Mouse (Mus musculus): ENCODE results near the gene Ube2l3. TPM values are rescaled to one million over a fixed set of nuclear protein-coding genes. Genes with fewer than 3 reads are reported as not detected.
"Not testable (repeated sequence)": the region's sequence is repeated elsewhere in the genome, so short reads cannot be mapped to it uniquely, and the experiment has no call there.

The Ube2l3 gene
- polyA plus RNA-seq, 1 experiment from 2014 or later: 436 TPM

GRCm38 (mm10) chr16:17200953-17201707 is 1.3 kb downstream of the Ube2l3 start:
- Histone ChIP-seq H3K27ac (peak overlapping the region; percentile 98), H3K9me3 (no peaks in the 10 kb centered on the region), H3K4me3 (peak overlapping the region; percentile 99), H3K4me1 (peaks cover 16% of the 10 kb centered on the region), H3K27me3 (ENCODE audit: poor library complexity, severe bottlenecking) (peaks cover 3% of the 10 kb centered on the region), H3K36me3 (replicated peaks) (peaks cover 23% of the 10 kb centered on the region)
- WGBS: under 1% methylated on average over 71 of the region's 72 CpGs
- DNase-seq (ENCODE audit: extremely low spot score, low spot score): peak; percentile 86

GRCm38 (mm10) chr16:17200121-17200952 is 2.1 kb downstream of the Ube2l3 start:
- WGBS: 9% methylated on average over 24 of the region's 24 CpGs
- no peak for DNase-seq (ENCODE audit: extremely low spot score, low spot score)
- Histone ChIP-seq H3K27me3 (ENCODE audit: poor library complexity, severe bottlenecking) (no peaks in the 10 kb centered on the region), H3K4me1 (peaks cover 16% of the 10 kb centered on the region), H3K4me3 (peak overlapping the region; percentile 99), H3K36me3 (replicated peaks) (peaks cover 30% of the 10 kb centered on the region), H3K9me3 (no peaks in the 10 kb centered on the region), H3K27ac (peak overlapping the region; percentile 98)

- Histone ChIP-seq H3K4me3 (no peak overlapping the region), H3K4me1 (no peaks in the 10 kb centered on the region), H3K36me3 (replicated peaks) (peaks cover 81% of the 10 kb centered on the region), H3K27ac (no peak overlapping the region), H3K9me3 (peaks cover 4% of the 10 kb centered on the region; the same call in 1 of the 2 replicates), H3K27me3 (ENCODE audit: poor library complexity, severe bottlenecking) (no peaks in the 10 kb centered on the region)
- DNase-seq (ENCODE audit: extremely low spot score, low spot score): no peak
- WGBS: 97% methylated on average over 4 of the region's 4 CpGs
Measured at GRCm38 (mm10) chr16:17193823-17194222, 8.6 kb downstream of the Ube2l3 start.

- Histone ChIP-seq H3K36me3 (replicated peaks) (peaks cover 66% of the 10 kb centered on the region), H3K27me3 (ENCODE audit: poor library complexity, severe bottlenecking) (no peaks in the 10 kb centered on the region), H3K4me1 (no peaks in the 10 kb centered on the region), H3K9me3 (peaks cover 10% of the 10 kb centered on the region; the same call in 1 of the 2 replicates), H3K4me3 (no peak overlapping the region), H3K27ac (no peak overlapping the region)
- no peak for DNase-seq (ENCODE audit: extremely low spot score, low spot score)
Measured at GRCm38 (mm10) chr16:17185475-17185874, 17.0 kb downstream of the Ube2l3 start.

GRCm38 (mm10) chr16:17183003-17183402 is 19.4 kb downstream of the Ube2l3 start:
- Histone ChIP-seq H3K4me3 (no peak overlapping the region), H3K36me3 (replicated peaks) (peaks cover 58% of the 10 kb centered on the region), H3K9me3 (peaks cover 6% of the 10 kb centered on the region; the same call in 1 of the 2 replicates), H3K27me3 (ENCODE audit: poor library complexity, severe bottlenecking) (no peaks in the 10 kb centered on the region), H3K27ac (no peak overlapping the region), H3K4me1 (no peaks in the 10 kb centered on the region)
- 88% methylated on average over 3 of the region's 3 CpGs for WGBS
- DNase-seq (ENCODE audit: extremely low spot score, low spot score): no peak

GRCm38 (mm10) chr16:17182136-17182535 is 20.3 kb downstream of the Ube2l3 start:
- no peak for DNase-seq (ENCODE audit: extremely low spot score, low spot score)
- Histone ChIP-seq H3K4me3 (no peak overlapping the region), H3K4me1 (no peaks in the 10 kb centered on the region), H3K27ac (no peak overlapping the region), H3K36me3 (replicated peaks) (peaks cover 58% of the 10 kb centered on the region), H3K9me3 (peaks cover 6% of the 10 kb centered on the region; the same call in 1 of the 2 replicates), H3K27me3 (ENCODE audit: poor library complexity, severe bottlenecking) (no peaks in the 10 kb centered on the region)
- WGBS: 96% methylated on average over 2 of the region's 2 CpGs

GRCm38 (mm10) chr16:17181382-17181781 is 21.1 kb downstream of the Ube2l3 start:
- H3K27me3 ChIP-seq (ENCODE audit: poor library complexity, severe bottlenecking): no peaks in the 10 kb centered on the region
- WGBS: 89% methylated on average over 4 of the region's 4 CpGs
- peaks cover 6% of the 10 kb centered on the region; the same call in 1 of the 2 replicates for H3K9me3 ChIP-seq

GRCm38 (mm10) chr16:17179706-17180105 is 22.7 kb downstream of the Ube2l3 start:
- Histone ChIP-seq H3K27me3 (ENCODE audit: poor library complexity, severe bottlenecking) (no peaks in the 10 kb centered on the region), H3K4me1 (no peaks in the 10 kb centered on the region), H3K9me3 (no peaks in the 10 kb centered on the region), H3K4me3 (no peak overlapping the region), H3K36me3 (replicated peaks) (peaks cover 57% of the 10 kb centered on the region), H3K27ac (no peak overlapping the region)
- WGBS: 92% methylated on average over 3 of the region's 3 CpGs
- DNase-seq (ENCODE audit: extremely low spot score, low spot score): no peak

More at GRCm38 (mm10) chr16:17181382-17181781, 21.1 kb downstream of the Ube2l3 start:
- Histone ChIP-seq H3K36me3 (replicated peaks) (peaks cover 56% of the 10 kb centered on the region), H3K4me3 (no peak overlapping the region), H3K4me1 (no peaks in the 10 kb centered on the region), H3K27ac (no peak overlapping the region)
- no peak for DNase-seq (ENCODE audit: extremely low spot score, low spot score)

GRCm38 (mm10) chr16:17177623-17178170 is 24.8 kb downstream of the Ube2l3 start:
- Histone ChIP-seq H3K27ac (no peak overlapping the region), H3K4me3 (no peak overlapping the region), H3K9me3 (no peaks in the 10 kb centered on the region), H3K27me3 (ENCODE audit: poor library complexity, severe bottlenecking) (no peaks in the 10 kb centered on the region), H3K4me1 (no peaks in the 10 kb centered on the region), H3K36me3 (replicated peaks) (peaks cover 64% of the 10 kb centered on the region)
- 97% methylated on average over 1 of the region's 1 CpGs for WGBS
- DNase-seq (ENCODE audit: extremely low spot score, low spot score): no peak

GRCm38 (mm10) chr16:17175765-17176164 is 26.7 kb downstream of the Ube2l3 start:
- Histone ChIP-seq H3K9me3 (no peaks in the 10 kb centered on the region), H3K4me3 (no peak overlapping the region), H3K4me1 (no peaks in the 10 kb centered on the region), H3K27ac (no peak overlapping the region), H3K27me3 (ENCODE audit: poor library complexity, severe bottlenecking) (no peaks in the 10 kb centered on the region), H3K36me3 (replicated peaks) (peaks cover 80% of the 10 kb centered on the region)
- WGBS: 88% methylated on average over 2 of the region's 2 CpGs
- no peak for DNase-seq (ENCODE audit: extremely low spot score, low spot score)

GRCm38 (mm10) chr16:17168049-17168448 is 34.4 kb downstream of the Ube2l3 start:
- H3K9me3 ChIP-seq: no peaks in the 10 kb centered on the region
- WGBS: 89% methylated on average over 5 of the region's 5 CpGs
- no peaks in the 10 kb centered on the region for H3K4me1 ChIP-seq
- DNase-seq (ENCODE audit: extremely low spot score, low spot score): no peak
- no peak overlapping the region for H3K27ac ChIP-seq
- no peak overlapping the region for H3K4me3 ChIP-seq
- H3K36me3 ChIP-seq (replicated peaks): peaks cover 92% of the 10 kb centered on the region
- H3K27me3 ChIP-seq (ENCODE audit: poor library complexity, severe bottlenecking): no peaks in the 10 kb centered on the region

- H3K27me3 ChIP-seq (ENCODE audit: poor library complexity, severe bottlenecking): no peaks in the 10 kb centered on the region
- no peaks in the 10 kb centered on the region for H3K9me3 ChIP-seq
- H3K36me3 ChIP-seq (replicated peaks): peaks cover 90% of the 10 kb centered on the region
- no peak for DNase-seq (ENCODE audit: extremely low spot score, low spot score)
- H3K4me1 ChIP-seq: no peaks in the 10 kb centered on the region
- no peak overlapping the region for H3K4me3 ChIP-seq
- H3K27ac ChIP-seq: no peak overlapping the region
Measured at GRCm38 (mm10) chr16:17167179-17167578, 35.3 kb downstream of the Ube2l3 start.

GRCm38 (mm10) chr16:17165478-17165877 is 37.0 kb downstream of the Ube2l3 start:
- H3K36me3 ChIP-seq (replicated peaks): peaks cover 86% of the 10 kb centered on the region
- WGBS: 91% methylated on average over 1 of the region's 1 CpGs
- not testable (repeated sequence) for DNase-seq (ENCODE audit: extremely low spot score, low spot score)

More at GRCm38 (mm10) chr16:17165478-17165877, 37.0 kb downstream of the Ube2l3 start:
- not testable (repeated sequence) for H3K27me3 ChIP-seq (ENCODE audit: poor library complexity, severe bottlenecking); H3K4me1 ChIP-seq; H3K9me3 ChIP-seq; H3K27ac ChIP-seq; H3K4me3 ChIP-seq
